Mouse (Mus musculus) gastrocnemius, adult 18-20 months (tissue): Measurements from ENCODE around the gene Washc3. TPM values are rescaled to one million over a fixed set of nuclear protein-coding genes. Genes with fewer than 3 reads are reported as not detected.

ENCODE experiments used
- DNase-seq: peaks from one replicate; pipeline ENCODE4 v3.0.0; 2021; ENCODE audit warnings: low spot score
- long read RNA-seq, 2 experiments: library from polyadenylated mRNA; stranded (forward); transcript quantifications; one replicate each; pipeline ENCODE4 v2.0.0; 2021
- total RNA-seq, 2 experiments: library from RNA; stranded (reverse); gene quantifications; 2 replicates each; pipeline ENCODE4 v1.2.3; 2021

Washc3 gene
- 10 to 100 TPM; 28.8 to 29.5 TPM for total RNA-seq
- long read RNA-seq, experiment 1, transcript Washc3-201 (7 exons, 1,052 nt) = major isoform, 16 of 25 reads
- long read RNA-seq, experiment 1, partial matches to known transcripts = 4 of 25 reads
- long read RNA-seq, experiment 1, other reads (novel, unspliced or antisense) = 2 of 25 reads
- long read RNA-seq, experiment 2, transcript Washc3-203 (7 exons, 838 nt) = minor isoform, 6 of 25 reads
- long read RNA-seq, experiment 2, transcript Washc3-201 (7 exons, 1,052 nt) = major isoform, 12 of 25 reads
- long read RNA-seq, experiment 2, partial matches to known transcripts = 5 of 25 reads
- long read RNA-seq, experiment 2, other reads (novel, unspliced or antisense) = 2 of 25 reads

GRCm38 (mm10) chr10:88200951-88201638 lies at the start of gene Washc3:
Washc3 (plus strand) TSS chr10:88201093.
- DNase-seq = peak; percentile 90

GRCm38 (mm10) chr10:88151658-88152057 lies 49.2 kb upstream of the Washc3 start:
- DNase-seq = no peak

- DNase-seq = no peak
Observed at GRCm38 (mm10) chr10:88162096-88162495, 38.8 kb upstream of the Washc3 start.

GRCm38 (mm10) chr10:88162676-88163075 lies 38.2 kb upstream of the Washc3 start:
- no peak for DNase-seq

- no peak for DNase-seq
Observed at GRCm38 (mm10) chr10:88166158-88166557, 34.7 kb upstream of the Washc3 start.

GRCm38 (mm10) chr10:88167438-88168077 lies 33.3 kb upstream of the Washc3 start:
- DNase-seq = no peak

- DNase-seq = no peak
Observed at GRCm38 (mm10) chr10:88200541-88200940, 352 bp upstream of the Washc3 start.

GRCm38 (mm10) chr10:88201650-88202049 lies 757 bp downstream of the Washc3 start:
- DNase-seq = no peak

GRCm38 (mm10) chr10:88202581-88202980 lies 1.7 kb downstream of the Washc3 start:
- DNase-seq = no peak

- no peak for DNase-seq
Observed at GRCm38 (mm10) chr10:88203236-88203635, 2.3 kb downstream of the Washc3 start.

GRCm38 (mm10) chr10:88212644-88213043 lies 11.8 kb downstream of the Washc3 start:
- no peak for DNase-seq

GRCm38 (mm10) chr10:88214800-88215514 lies 14.1 kb downstream of the Washc3 start:
- DNase-seq = no peak

- DNase-seq = no peak
Observed at GRCm38 (mm10) chr10:88218161-88218560, 17.3 kb downstream of the Washc3 start.

GRCm38 (mm10) chr10:88221718-88222117 lies 20.8 kb downstream of the Washc3 start:
- DNase-seq = no peak

GRCm38 (mm10) chr10:88225421-88225820 lies 24.5 kb downstream of the Washc3 start:
- DNase-seq = peak; percentile 54

- no peak for DNase-seq
Observed at GRCm38 (mm10) chr10:88227962-88228361, 27.1 kb downstream of the Washc3 start.

- DNase-seq = no peak
Observed at GRCm38 (mm10) chr10:88228521-88229017, 27.7 kb downstream of the Washc3 start.

GRCm38 (mm10) chr10:88231671-88232070 lies 30.8 kb downstream of the Washc3 start:
- no peak for DNase-seq

- DNase-seq = no peak
Observed at GRCm38 (mm10) chr10:88232765-88233164, 31.9 kb downstream of the Washc3 start.

- DNase-seq = no peak
Observed at GRCm38 (mm10) chr10:88244681-88245080, 43.8 kb downstream of the Washc3 start.

GRCm38 (mm10) chr10:88250300-88250699 lies 49.4 kb downstream of the Washc3 start:
- DNase-seq = peak; percentile 4
